Mouse (Mus musculus): ENCODE results near the gene Ing1. TPM values are rescaled to one million over a fixed set of nuclear protein-coding genes. Genes with fewer than 3 reads are reported as not detected.
"Not testable (repeated sequence)": the region's sequence is repeated elsewhere in the genome, so short reads cannot be mapped to it uniquely, and the experiment has no call there.

The Ing1 gene
- polyA plus RNA-seq, 1 experiment, result 17.2 TPM

DNA sequence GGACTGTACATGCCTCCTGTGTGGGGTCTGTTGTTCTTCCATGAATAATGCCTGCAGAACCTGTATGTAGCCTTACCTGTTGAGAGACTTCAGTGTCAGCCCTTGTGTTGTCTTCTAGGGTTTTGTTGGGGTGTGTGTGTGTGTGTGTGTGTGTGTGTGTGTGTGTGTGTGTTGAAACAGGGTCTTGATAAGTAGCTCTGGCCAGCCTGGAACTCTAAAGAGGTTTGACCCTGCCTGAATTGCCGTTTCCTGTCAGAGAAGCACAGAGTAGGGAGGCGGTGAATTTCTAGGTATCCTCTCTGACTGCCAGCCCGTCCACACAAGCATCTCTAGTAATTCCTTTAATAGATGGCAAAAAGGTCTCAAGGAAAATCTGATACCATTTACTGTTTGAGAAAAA lies 4.1 kb downstream of the Ing1 start:
- no peak overlapping the region for H3K4me3 ChIP-seq (ENCODE audit: insufficient read depth, low read depth, low read length)
- H3K27ac ChIP-seq (replicated peaks; ENCODE audit: low read depth, low read length), result no peak overlapping the region
- H3K4me1 ChIP-seq (ENCODE audit: control insufficient read depth, insufficient read depth, insufficient read length, low read length), result no peaks in the 10 kb centered on the region

GRCm38 (mm10) chr8:11560220-11560619 lies 4.8 kb downstream of the Ing1 start:
- Histone ChIP-seq H3K4me3 (ENCODE audit: insufficient read depth, low read depth, low read length) (no peak overlapping the region), H3K27ac (replicated peaks; ENCODE audit: low read depth, low read length) (no peak overlapping the region), H3K4me1 (ENCODE audit: control insufficient read depth, insufficient read depth, insufficient read length, low read length) (no peaks in the 10 kb centered on the region)

- Histone ChIP-seq H3K4me3 (ENCODE audit: insufficient read depth, low read depth, low read length) (no peak overlapping the region), H3K27ac (replicated peaks; ENCODE audit: low read depth, low read length) (no peak overlapping the region), H3K4me1 (ENCODE audit: control insufficient read depth, insufficient read depth, insufficient read length, low read length) (no peaks in the 10 kb centered on the region)
Observed at GRCm38 (mm10) chr8:11564236-11564635, 8.9 kb downstream of the Ing1 start.

GRCm38 (mm10) chr8:11564721-11565120 lies 9.3 kb downstream of the Ing1 start:
- Histone ChIP-seq H3K27ac (replicated peaks; ENCODE audit: low read depth, low read length) (no peak overlapping the region), H3K4me3 (ENCODE audit: insufficient read depth, low read depth, low read length) (no peak overlapping the region), H3K4me1 (ENCODE audit: control insufficient read depth, insufficient read depth, insufficient read length, low read length) (no peaks in the 10 kb centered on the region)

- not testable (repeated sequence) for H3K27ac ChIP-seq (replicated peaks; ENCODE audit: low read depth, low read length); H3K4me3 ChIP-seq (ENCODE audit: insufficient read depth, low read depth, low read length); H3K4me1 ChIP-seq (ENCODE audit: control insufficient read depth, insufficient read depth, insufficient read length, low read length)
Observed at GRCm38 (mm10) chr8:11568193-11568592, 12.8 kb downstream of the Ing1 start.

GRCm38 (mm10) chr8:11569260-11570097 lies 14.1 kb downstream of the Ing1 start:
- no peaks in the 10 kb centered on the region for H3K4me1 ChIP-seq (ENCODE audit: control insufficient read depth, insufficient read depth, insufficient read length, low read length)
- H3K27ac ChIP-seq (replicated peaks; ENCODE audit: low read depth, low read length), result no peak overlapping the region
- no peak overlapping the region for H3K4me3 ChIP-seq (ENCODE audit: insufficient read depth, low read depth, low read length)

DNA sequence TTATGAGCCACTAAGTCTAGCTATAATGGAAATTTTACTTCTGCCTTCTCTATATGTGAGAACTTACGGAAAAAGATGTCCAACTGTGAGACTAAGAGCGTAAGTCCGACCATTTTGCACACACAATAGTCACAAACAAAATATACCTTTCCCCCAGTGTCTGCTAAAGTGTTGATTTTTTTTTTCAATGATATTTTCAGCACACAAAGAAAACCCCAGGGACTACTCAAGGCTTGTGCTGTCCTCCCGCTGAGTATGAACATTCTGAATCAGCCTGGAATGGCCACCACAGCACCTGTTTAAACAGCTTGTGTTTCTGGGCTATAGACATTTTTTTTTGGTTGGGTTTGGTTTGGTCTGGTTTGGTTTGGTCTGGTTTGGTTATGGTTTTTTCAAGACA lies 15.4 kb downstream of the Ing1 start:
- Histone ChIP-seq H3K27ac (replicated peaks; ENCODE audit: low read depth, low read length) (no peak overlapping the region), H3K4me1 (ENCODE audit: control insufficient read depth, insufficient read depth, insufficient read length, low read length) (no peaks in the 10 kb centered on the region), H3K4me3 (ENCODE audit: insufficient read depth, low read depth, low read length) (no peak overlapping the region)

DNA sequence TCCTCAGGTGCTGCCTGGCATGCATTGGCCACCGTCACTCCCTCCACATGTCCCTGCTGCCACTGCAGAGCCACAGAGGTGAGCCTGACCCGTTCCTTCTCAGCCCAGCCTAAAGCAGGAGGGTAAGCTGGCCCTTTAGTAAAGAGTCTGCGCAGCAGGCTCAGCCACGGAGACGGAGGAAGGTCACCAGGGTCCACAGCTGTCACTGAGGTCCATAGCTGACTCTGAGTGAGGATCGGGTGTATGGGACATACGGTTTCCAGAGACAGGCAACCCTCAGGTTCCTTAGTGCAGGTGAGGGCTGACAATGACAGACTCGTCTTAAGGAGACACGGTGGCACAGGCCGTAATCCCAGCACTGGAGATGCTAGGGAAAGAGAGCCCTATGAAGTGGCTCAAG lies 16.6 kb downstream of the Ing1 start:
- H3K4me3 ChIP-seq (ENCODE audit: insufficient read depth, low read depth, low read length), result no peak overlapping the region
- no peak overlapping the region for H3K27ac ChIP-seq (replicated peaks; ENCODE audit: low read depth, low read length)
- H3K4me1 ChIP-seq (ENCODE audit: control insufficient read depth, insufficient read depth, insufficient read length, low read length), result no peaks in the 10 kb centered on the region

GRCm38 (mm10) chr8:11572428-11572827 lies 17.1 kb downstream of the Ing1 start:
- Histone ChIP-seq H3K4me1 (ENCODE audit: control insufficient read depth, insufficient read depth, insufficient read length, low read length) (no peaks in the 10 kb centered on the region), H3K27ac (replicated peaks; ENCODE audit: low read depth, low read length) (no peak overlapping the region), H3K4me3 (ENCODE audit: insufficient read depth, low read depth, low read length) (no peak overlapping the region)

DNA sequence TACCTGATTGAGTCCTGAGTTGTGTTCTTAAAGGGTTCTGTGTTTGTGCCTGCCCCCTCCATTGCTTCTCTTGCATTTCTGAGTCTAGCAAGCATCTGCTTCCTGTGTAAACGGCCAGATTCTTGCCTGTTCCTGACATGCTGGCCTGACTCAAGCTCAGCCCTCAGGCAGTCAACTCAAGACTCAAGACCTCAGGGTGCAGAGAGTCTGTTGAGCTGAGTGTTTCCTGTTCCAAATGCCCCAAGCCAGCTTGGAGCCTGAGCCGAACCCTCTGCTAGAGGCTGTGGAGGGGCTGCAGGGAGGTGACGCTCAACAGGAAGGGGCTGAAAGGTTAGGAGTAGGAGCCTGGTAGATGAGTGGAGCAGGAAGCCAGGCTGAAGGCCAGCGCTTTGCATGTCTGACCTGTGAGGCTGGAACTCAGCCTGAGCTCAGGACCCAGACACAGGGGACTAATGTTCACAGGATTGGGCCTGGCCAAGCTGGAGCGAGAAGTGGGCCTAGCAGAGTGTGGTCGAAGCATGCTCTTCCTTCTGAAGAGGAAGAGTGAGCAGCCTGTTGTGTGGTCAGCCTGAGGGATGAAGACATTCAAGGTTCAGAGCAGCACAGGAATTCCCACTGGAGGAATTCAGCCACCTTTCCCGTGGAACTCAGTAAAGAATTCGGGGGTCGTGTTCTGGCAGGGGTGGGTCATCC lies 19.7 kb downstream of the Ing1 start:
- H3K27ac ChIP-seq (replicated peaks; ENCODE audit: low read depth, low read length), result no peak overlapping the region

GRCm38 (mm10) chr8:11575604-11576384 lies 20.4 kb downstream of the Ing1 start:
- H3K27ac ChIP-seq (replicated peaks; ENCODE audit: low read depth, low read length), result no peak overlapping the region
- peak overlapping the region; percentile 33 for H3K4me3 ChIP-seq (ENCODE audit: insufficient read depth, low read depth, low read length)
- no peaks in the 10 kb centered on the region for H3K4me1 ChIP-seq (ENCODE audit: control insufficient read depth, insufficient read depth, insufficient read length, low read length)

More for the DNA sequence above, 19.7 kb downstream of the Ing1 start:
- H3K4me1 ChIP-seq (ENCODE audit: control insufficient read depth, insufficient read depth, insufficient read length, low read length), result no peaks in the 10 kb centered on the region
- peak overlapping the region; percentile 33 for H3K4me3 ChIP-seq (ENCODE audit: insufficient read depth, low read depth, low read length)

GRCm38 (mm10) chr8:11585513-11586373 lies 30.4 kb downstream of the Ing1 start:
- Histone ChIP-seq H3K27ac (replicated peaks; ENCODE audit: low read depth, low read length) (no peak overlapping the region), H3K4me1 (ENCODE audit: control insufficient read depth, insufficient read depth, insufficient read length, low read length) (no peaks in the 10 kb centered on the region), H3K4me3 (ENCODE audit: insufficient read depth, low read depth, low read length) (no peak overlapping the region)

- Histone ChIP-seq H3K4me1 (ENCODE audit: control insufficient read depth, insufficient read depth, insufficient read length, low read length) (no peaks in the 10 kb centered on the region), H3K4me3 (ENCODE audit: insufficient read depth, low read depth, low read length) (no peak overlapping the region), H3K27ac (replicated peaks; ENCODE audit: low read depth, low read length) (no peak overlapping the region)
Observed at GRCm38 (mm10) chr8:11586374-11586745, 31.0 kb downstream of the Ing1 start.

- Histone ChIP-seq H3K4me1 (ENCODE audit: control insufficient read depth, insufficient read depth, insufficient read length, low read length) (no peaks in the 10 kb centered on the region), H3K27ac (replicated peaks; ENCODE audit: low read depth, low read length) (no peak overlapping the region), H3K4me3 (ENCODE audit: insufficient read depth, low read depth, low read length) (no peak overlapping the region)
Observed at GRCm38 (mm10) chr8:11591837-11592236, 36.5 kb downstream of the Ing1 start.

All from brown adipose tissue, adult 24 weeks (tissue).